Mouse (Mus musculus) ES-E14 (cell line): Measurements from ENCODE around the gene Cd34.

Source experiments
- CHD2 ChIP-seq: IDR thresholded peaks from 2 replicates; pipeline ENCODE4 v1.6.1; 2014; ENCODE audit warnings: mild to moderate bottlenecking, low read depth, low read length, inconsistent platforms
- MAFK ChIP-seq: IDR thresholded peaks from 2 replicates; pipeline ENCODE4 v1.6.1; 2014; ENCODE audit warnings: mild to moderate bottlenecking, low read depth, low read length, inconsistent platforms; ENCODE audit not compliant: insufficient read depth
- ZC3H11A ChIP-seq: IDR thresholded peaks from 2 replicates; pipeline ENCODE4 v1.6.1; 2012; ENCODE audit warnings: low read depth, mild to moderate bottlenecking, inconsistent platforms, low read length, borderline replicate concordance
- ZNF384 ChIP-seq: IDR thresholded peaks from 2 replicates; pipeline ENCODE4 v1.6.1; 2012; ENCODE audit warnings: low read depth, low read length, inconsistent platforms

- TF ChIP-seq ZC3H11A, result no peak
- no peak for TF ChIP-seq MAFK
- no peak for TF ChIP-seq ZNF384
- TF ChIP-seq CHD2, result no peak
Measured at GRCm38 (mm10) chr1:194945382-194945781, 6.8 kb downstream of the Cd34 start.
